18 mouse cellular contexts compared by ENCODE assay signal in genomic region chr11:90576282-90576972, GRCm38 (mm10).
"Had no signal": no experiment of that assay in that cellular context is flagged by ENCODE, and none has a peak within 500 bp of the region (broad histone marks: within the 10 kb centered on the region; RNA-seq: fewer than 3 reads in every experiment).

No protein-coding gene starts in this region.

- H3K4me1 ChIP-seq: limb, embryonic 12.5 days; limb, embryonic 15.5 days; midbrain, embryonic 12.5 days; midbrain, embryonic 15.5 days; neural tube, embryonic 13.5 days had no signal

- H3K27ac ChIP-seq: limb, embryonic 12.5 days; limb, embryonic 15.5 days; liver, embryonic 14.5 days; macrophage; midbrain, embryonic 12.5 days; midbrain, embryonic 15.5 days; neural tube, embryonic 13.5 days had no signal

- H3K9me3 ChIP-seq: limb, embryonic 12.5 days; limb, embryonic 15.5 days; midbrain, embryonic 12.5 days; midbrain, embryonic 15.5 days; neural tube, embryonic 13.5 days had no signal

- ATAC-seq: liver, postnatal 0 days; midbrain, embryonic 15.5 days had no signal

- H3K4me2 ChIP-seq: limb, embryonic 12.5 days; limb, embryonic 15.5 days; liver, embryonic 11.5 days; lung, embryonic 14.5 days; midbrain, embryonic 12.5 days; midbrain, embryonic 15.5 days; neural tube, embryonic 13.5 days had no signal

- H3K36me3 ChIP-seq: midbrain, embryonic 15.5 days had no signal

- H3K9ac ChIP-seq: limb, embryonic 12.5 days; limb, embryonic 15.5 days; liver, embryonic 14.5 days; liver, postnatal 0 days; lung, embryonic 14.5 days; midbrain, embryonic 12.5 days; midbrain, embryonic 15.5 days; neural tube, embryonic 13.5 days had no signal

- DNase-seq: kidney, adult 18-20 months; layer of hippocampus, postnatal 36 days; left cerebral cortex, postnatal 4 days; liver, postnatal 0 days; retina, postnatal 1 day; right cerebral cortex, postnatal 25 days; thymus, adult 18-20 months; thymus, postnatal 36 days had no signal

- H3K27me3 ChIP-seq: limb, embryonic 12.5 days; limb, embryonic 15.5 days; midbrain, embryonic 12.5 days; midbrain, embryonic 15.5 days; neural tube, embryonic 13.5 days had no signal

- H3K4me3 ChIP-seq: limb, embryonic 12.5 days; limb, embryonic 15.5 days; midbrain, embryonic 12.5 days; midbrain, embryonic 15.5 days; myocyte; neural tube, embryonic 13.5 days had no signal
